Mouse (Mus musculus) hindbrain, embryonic 12.5 days (tissue): Measurements from ENCODE around the gene Dnmbp. TPM values are rescaled to one million over a fixed set of nuclear protein-coding genes. Genes with fewer than 3 reads are reported as not detected.

ENCODE experiments used
- ATAC-seq: fragments of 200-750 bp; cut with Nextera tagmentation; 2 replicates; pipeline ENCODE4 v1.8.0; 2017; ENCODE audit warnings: moderate TSS enrichment; ENCODE audit not compliant: low FRiP score
- H3K27ac ChIP-seq: fragments of 300-500 bp; sonication (generic); 2 replicates; pipeline ENCODE4 v1.5.1; 2016; ENCODE audit warnings: mild to moderate bottlenecking
- H3K27me3 ChIP-seq: fragments of 300-500 bp; sonication (generic); 2 replicates; pipeline ENCODE4 v1.6.1; 2016; ENCODE audit warnings: mild to moderate bottlenecking
- H3K36me3 ChIP-seq: fragments of 300-500 bp; sonication (generic); 2 replicates; pipeline ENCODE4 v1.6.1; 2016; ENCODE audit warnings: mild to moderate bottlenecking
- H3K4me1 ChIP-seq: fragments of 300-500 bp; sonication (generic); 2 replicates; pipeline ENCODE4 v1.6.1; 2016
- H3K4me2 ChIP-seq: fragments of 300-500 bp; sonication (generic); replicated peaks from 2 replicates; pipeline ENCODE4 v1.6.1; 2016; ENCODE audit warnings: mild to moderate bottlenecking
- H3K4me3 ChIP-seq: fragments of 300-500 bp; sonication (generic); 2 replicates; pipeline ENCODE4 v1.5.1; 2016; ENCODE audit warnings: mild to moderate bottlenecking
- H3K9ac ChIP-seq: fragments of 300-500 bp; sonication (generic); 2 replicates; pipeline ENCODE4 v1.6.1; 2016; ENCODE audit warnings: mild to moderate bottlenecking, moderate library complexity
- H3K9me3 ChIP-seq: fragments of 300-500 bp; sonication (generic); replicated peaks from 2 replicates; pipeline ENCODE4 v1.6.1; 2016; ENCODE audit warnings: mild to moderate bottlenecking
- WGBS: fragments of 180-500 bp; shearing (Covaris S2); methylation state at CpG from one replicate; pipeline ENCODE4 v1.1.7; 2016; 5-methylcytosine and 5-hydroxymethylcytosine counted together
- polyA plus RNA-seq: library from polyadenylated mRNA; unstranded; fragments of >200 nt; fragmentation: Nextera tagmentation; extraction: Ambion mirVana; gene quantifications from 2 replicates; pipeline ENCODE4 v1.2.1, GENCODE M21; 2016

Dnmbp gene
- polyA plus RNA-seq, 1 experiment from 2014 or later: 16.9 TPM

GRCm38 (mm10) chr19:43882895-43883573 lies 57.0 kb downstream of the Dnmbp start:
- WGBS: 21% methylated on average over 18 of the region's 18 CpGs
- no peaks in the 10 kb centered on the region for H3K36me3 ChIP-seq
- no peaks in the 10 kb centered on the region for H3K27me3 ChIP-seq
- 0 out of 2 replicates have a peak overlapping the region, but pooled peaks have one; percentile 0 for H3K9ac ChIP-seq
- H3K27ac ChIP-seq: peak overlapping the region; percentile 72
- no peaks in the 10 kb centered on the region for H3K9me3 ChIP-seq
- no peak overlapping the region for H3K4me3 ChIP-seq
- ATAC-seq: peak; percentile 30; the same call in 1 of the 2 replicates
- H3K4me1 ChIP-seq: peaks cover 27% of the 10 kb centered on the region
- H3K4me2 ChIP-seq: peak overlapping the region; percentile 40

GRCm38 (mm10) chr19:43881615-43882014 lies 58.4 kb downstream of the Dnmbp start:
- no peak overlapping the region for H3K9ac ChIP-seq
- H3K4me2 ChIP-seq: no peak overlapping the region
- 83% methylated on average over 7 of the region's 7 CpGs for WGBS
- no peak overlapping the region for H3K27ac ChIP-seq
- H3K9me3 ChIP-seq: no peaks in the 10 kb centered on the region
- no peaks in the 10 kb centered on the region for H3K27me3 ChIP-seq
- H3K4me1 ChIP-seq: peaks cover 34% of the 10 kb centered on the region
- ATAC-seq: no peak
- no peak overlapping the region for H3K4me3 ChIP-seq
- no peaks in the 10 kb centered on the region for H3K36me3 ChIP-seq

- no peak for ATAC-seq
Observed at GRCm38 (mm10) chr19:43880420-43880819, 59.6 kb downstream of the Dnmbp start.

GRCm38 (mm10) chr19:43879401-43880212 lies 60.4 kb downstream of the Dnmbp start:
- 2% methylated on average over 37 of the region's 41 CpGs for WGBS
- Histone ChIP-seq H3K4me1 (peaks cover 39% of the 10 kb centered on the region), H3K36me3 (peaks cover 5% of the 10 kb centered on the region; the same call in 1 of the 2 replicates), H3K4me2 (peak overlapping the region; percentile 77), H3K9ac (peak overlapping the region; percentile 77), H3K9me3 (no peaks in the 10 kb centered on the region), H3K4me3 (peak overlapping the region; percentile 71), H3K27ac (peak overlapping the region; percentile 91), H3K27me3 (no peaks in the 10 kb centered on the region)
- peak; percentile 89 for ATAC-seq

More at GRCm38 (mm10) chr19:43880420-43880819, 59.6 kb downstream of the Dnmbp start:
- Histone ChIP-seq H3K4me3 (no peak overlapping the region), H3K27me3 (no peaks in the 10 kb centered on the region), H3K4me1 (peaks cover 39% of the 10 kb centered on the region), H3K4me2 (0 out of 2 replicates have a peak overlapping the region, but pooled peaks have one; percentile 77), H3K27ac (no peak overlapping the region), H3K36me3 (no peaks in the 10 kb centered on the region), H3K9ac (no peak overlapping the region), H3K9me3 (no peaks in the 10 kb centered on the region)
- WGBS: 13% methylated on average over 3 of the region's 3 CpGs

- peaks cover 15% of the 10 kb centered on the region for H3K36me3 ChIP-seq
- 6% methylated on average over 17 of the region's 17 CpGs for WGBS
- H3K4me1 ChIP-seq: peaks cover 37% of the 10 kb centered on the region
- ATAC-seq: no peak
- H3K9me3 ChIP-seq: no peaks in the 10 kb centered on the region
- peak overlapping the region; percentile 71 for H3K4me3 ChIP-seq
- H3K9ac ChIP-seq: peak overlapping the region; percentile 77
- H3K27ac ChIP-seq: peak overlapping the region; percentile 91
- peak overlapping the region; percentile 77 for H3K4me2 ChIP-seq
- H3K27me3 ChIP-seq: no peaks in the 10 kb centered on the region
Observed at GRCm38 (mm10) chr19:43878111-43879092, 61.6 kb downstream of the Dnmbp start.

GRCm38 (mm10) chr19:43877364-43877763 lies 62.6 kb downstream of the Dnmbp start:
- Histone ChIP-seq H3K9me3 (no peaks in the 10 kb centered on the region), H3K27ac (no peak overlapping the region), H3K9ac (no peak overlapping the region), H3K4me3 (no peak overlapping the region), H3K27me3 (no peaks in the 10 kb centered on the region), H3K4me2 (no peak overlapping the region), H3K36me3 (peaks cover 25% of the 10 kb centered on the region), H3K4me1 (peaks cover 30% of the 10 kb centered on the region)
- no peak for ATAC-seq
- 92% methylated on average over 8 of the region's 8 CpGs for WGBS

GRCm38 (mm10) chr19:43875996-43876395 lies 64.0 kb downstream of the Dnmbp start:
- no peak overlapping the region for H3K27ac ChIP-seq
- no peak overlapping the region for H3K4me3 ChIP-seq
- H3K4me2 ChIP-seq: no peak overlapping the region
- H3K27me3 ChIP-seq: no peaks in the 10 kb centered on the region
- no peak for ATAC-seq
- 22% methylated on average over 2 of the region's 2 CpGs for WGBS
- no peaks in the 10 kb centered on the region for H3K9me3 ChIP-seq
- peaks cover 30% of the 10 kb centered on the region for H3K4me1 ChIP-seq
- H3K36me3 ChIP-seq: peaks cover 35% of the 10 kb centered on the region
- H3K9ac ChIP-seq: no peak overlapping the region

GRCm38 (mm10) chr19:43874351-43874750 lies 65.6 kb downstream of the Dnmbp start:
- Histone ChIP-seq H3K4me3 (no peak overlapping the region), H3K4me1 (peaks cover 20% of the 10 kb centered on the region), H3K36me3 (peaks cover 51% of the 10 kb centered on the region), H3K4me2 (no peak overlapping the region), H3K27me3 (no peaks in the 10 kb centered on the region), H3K9me3 (no peaks in the 10 kb centered on the region), H3K9ac (no peak overlapping the region), H3K27ac (no peak overlapping the region)
- 94% methylated on average over 11 of the region's 11 CpGs for WGBS
- no peak for ATAC-seq

GRCm38 (mm10) chr19:43870418-43870817 lies 69.6 kb downstream of the Dnmbp start:
- Histone ChIP-seq H3K4me1 (no peaks in the 10 kb centered on the region), H3K9me3 (no peaks in the 10 kb centered on the region), H3K4me2 (no peak overlapping the region), H3K9ac (no peak overlapping the region), H3K4me3 (no peak overlapping the region), H3K27me3 (no peaks in the 10 kb centered on the region), H3K36me3 (peaks cover 82% of the 10 kb centered on the region), H3K27ac (no peak overlapping the region)
- ATAC-seq: no peak
- WGBS: 89% methylated on average over 4 of the region's 4 CpGs

- no peaks in the 10 kb centered on the region for H3K4me1 ChIP-seq
- 0 out of 2 replicates have a peak, but pooled peaks cover 5% of the 10 kb centered on the region for H3K9me3 ChIP-seq
- peaks cover 70% of the 10 kb centered on the region for H3K36me3 ChIP-seq
- no peak overlapping the region for H3K27ac ChIP-seq
- 86% methylated on average over 6 of the region's 6 CpGs for WGBS
- no peak for ATAC-seq
- no peak overlapping the region for H3K4me3 ChIP-seq
- no peak overlapping the region for H3K9ac ChIP-seq
- no peaks in the 10 kb centered on the region for H3K27me3 ChIP-seq
- no peak overlapping the region for H3K4me2 ChIP-seq
Observed at GRCm38 (mm10) chr19:43857347-43857746, 82.6 kb downstream of the Dnmbp start.

- Histone ChIP-seq H3K4me3 (no peak overlapping the region), H3K36me3 (peaks cover 78% of the 10 kb centered on the region), H3K27ac (no peak overlapping the region), H3K27me3 (no peaks in the 10 kb centered on the region), H3K4me2 (no peak overlapping the region), H3K9me3 (no peaks in the 10 kb centered on the region), H3K9ac (no peak overlapping the region), H3K4me1 (no peaks in the 10 kb centered on the region)
- ATAC-seq: no peak
- 85% methylated on average over 7 of the region's 7 CpGs for WGBS
Observed at GRCm38 (mm10) chr19:43852837-43853545, 87.0 kb downstream of the Dnmbp start.
